Mouse (Mus musculus) heart, postnatal 0 days (tissue): ENCODE measurements around the gene Hist1h4b. TPM values are rescaled to one million over a fixed set of nuclear protein-coding genes. Genes with fewer than 3 reads are reported as not detected.

ENCODE experiments used
- ATAC-seq: fragments of 200-750 bp; cut with Nextera tagmentation; 2 replicates; pipeline ENCODE4 v1.8.0; 2017; ENCODE audit warnings: low read depth, moderate number of reproducible peaks, moderate library complexity; ENCODE audit not compliant: insufficient read depth
- DNase-seq: peaks from one replicate; pipeline ENCODE4 v3.0.0-alpha.2; 2016; ENCODE audit warnings: low spot score
- H3K27ac ChIP-seq: fragments of 300-500 bp; sonication (generic); 2 replicates; pipeline ENCODE4 v1.5.1; 2014; ENCODE audit warnings: low read depth, mild to moderate bottlenecking
- H3K27me3 ChIP-seq: fragments of 300-500 bp; sonication (generic); 2 replicates; pipeline ENCODE4 v1.6.1; 2014; ENCODE audit warnings: low read length, mixed read lengths; ENCODE audit not compliant: control insufficient read depth, insufficient read depth
- H3K36me3 ChIP-seq: fragments of 300-500 bp; sonication (generic); replicated peaks from 2 replicates; pipeline ENCODE4 v1.6.1; 2014; ENCODE audit warnings: low read length, mixed read lengths; ENCODE audit not compliant: control insufficient read depth, insufficient read depth
- H3K4me1 ChIP-seq: fragments of 300-500 bp; sonication (generic); 2 replicates; pipeline ENCODE4 v1.6.1; 2014; ENCODE audit warnings: antibody characterized with exemption; ENCODE audit not compliant: control insufficient read depth, insufficient read depth
- H3K4me2 ChIP-seq: fragments of 300-500 bp; sonication (generic); 2 replicates; pipeline ENCODE4 v1.6.1; 2014; ENCODE audit warnings: low read depth, mild to moderate bottlenecking, low read length, moderate library complexity
- H3K4me3 ChIP-seq: fragments of 300-500 bp; sonication (generic); 2 replicates; pipeline ENCODE4 v1.5.1; 2014; ENCODE audit warnings: low read depth, low read length
- H3K9ac ChIP-seq: fragments of 300-500 bp; sonication (generic); replicated peaks from 2 replicates; pipeline ENCODE4 v1.6.1; 2014; ENCODE audit warnings: low read depth, low read length, mixed read lengths
- H3K9me3 ChIP-seq: fragments of 300-500 bp; sonication (generic); replicated peaks from 2 replicates; pipeline ENCODE4 v1.6.1; 2016; ENCODE audit warnings: low read length; ENCODE audit not compliant: control insufficient read depth
- CTCF ChIP-seq: IDR thresholded peaks from 2 replicates; pipeline ENCODE4 v1.5.1; 2016; ENCODE audit warnings: antibody characterized with exemption, control low read depth, low read depth
- EP300 ChIP-seq: IDR thresholded peaks from 2 replicates; pipeline ENCODE4 v1.6.1; 2016; ENCODE audit warnings: antibody characterized with exemption, low read depth
- WGBS: fragments of 180-500 bp; shearing (Covaris S2); extraction: QIAGEN DNeasy Blood & Tissue Kit; methylation state at CpG from one replicate; pipeline ENCODE4 v1.1.7; 2014; 5-methylcytosine and 5-hydroxymethylcytosine counted together
- polyA plus RNA-seq: library from polyadenylated mRNA; unstranded; fragments of >200 nt; fragmentation: Nextera tagmentation; extraction: Ambion mirVana; gene quantifications from 2 replicates; pipeline ENCODE4 v1.2.1, GENCODE M21; 2015
- total RNA-seq: library from RNA; depleted of rRNA; stranded (reverse); fragments of >200 nt; gene quantifications from 2 replicates; pipeline ENCODE4 v1.2.3, GENCODE M21; 2014; ENCODE audit warnings: low replicate concordance

Hist1h4b gene
- total and polyA plus RNA-seq, 2 experiments from 2014 or later = 0.46 to 267 TPM

DNA sequence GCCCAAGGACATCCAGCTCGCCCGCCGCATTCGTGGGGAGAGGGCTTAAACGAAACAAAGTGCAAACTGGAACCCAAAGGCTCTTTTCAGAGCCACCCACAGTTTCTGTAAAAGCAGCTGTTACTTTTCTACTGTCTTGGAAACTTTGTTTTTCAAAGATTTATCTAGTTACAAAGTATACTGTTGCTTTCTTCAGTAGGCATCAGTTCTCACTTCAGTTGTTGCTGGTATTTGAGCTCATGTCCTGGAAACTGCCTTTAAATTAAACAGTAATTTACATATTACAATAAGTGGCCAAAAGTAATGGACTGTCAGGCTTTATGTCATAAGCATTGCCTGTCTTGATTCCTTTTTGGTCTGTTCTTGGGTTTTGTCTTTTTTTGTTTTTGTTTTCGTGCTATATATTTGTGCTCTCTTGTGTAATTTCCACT is 4.1 kb upstream of the Hist1h4b start:
- DNase-seq (no peak), ATAC-seq (no peak)
- Histone ChIP-seq H3K4me2 (peak overlapping the region; percentile 49), H3K4me3 (peak overlapping the region; percentile 26; the same call in 1 of the 2 replicates), H3K9me3 (no peaks in the 10 kb centered on the region), H3K36me3 (no peaks in the 10 kb centered on the region), H3K4me1 (peaks cover 5% of the 10 kb centered on the region), H3K27me3 (no peaks in the 10 kb centered on the region), H3K27ac (peak overlapping the region; percentile 5; the same call in 1 of the 2 replicates), H3K9ac (peak overlapping the region; percentile 35)
- TF ChIP-seq CTCF (no peak), EP300 (no peak)
- 11% methylated on average over 6 of the region's 6 CpGs for WGBS

DNA sequence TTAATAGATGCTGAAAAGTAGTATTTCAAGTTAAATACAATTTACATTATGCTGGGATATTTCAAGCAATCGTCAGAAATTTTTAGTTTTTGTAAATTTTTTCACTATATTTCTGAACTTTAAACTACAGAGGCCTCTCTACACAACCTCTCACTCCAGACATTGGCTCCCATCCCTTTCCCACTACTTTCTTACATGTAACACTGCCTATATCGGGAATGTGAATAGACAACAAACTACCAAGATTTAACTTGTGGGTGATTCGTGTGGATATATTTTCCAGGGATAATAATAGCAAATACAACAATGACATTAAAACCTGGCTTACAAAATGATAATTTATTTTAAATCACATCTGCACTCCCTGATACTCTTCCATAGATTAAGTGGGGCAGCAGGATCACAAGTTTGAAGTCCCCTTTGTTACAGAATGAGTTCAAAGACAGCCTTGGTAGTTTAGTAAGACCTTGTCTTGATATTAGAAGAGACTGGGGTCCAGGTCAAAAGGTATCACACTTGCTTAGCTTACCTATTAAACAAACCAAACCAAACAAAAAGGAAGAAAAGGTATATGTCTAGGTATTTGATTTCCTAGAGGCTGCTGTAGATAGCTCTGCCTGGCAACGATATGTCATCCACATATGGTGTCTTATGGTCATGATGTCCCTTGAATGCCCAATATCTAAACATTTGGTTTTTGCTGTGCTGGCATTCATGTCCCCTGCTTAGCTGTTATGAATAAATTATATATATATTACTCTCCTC is 3.3 kb upstream of the Hist1h4b start:
- WGBS = 57% methylated on average over 4 of the region's 4 CpGs
- DNase-seq = no peak
- TF ChIP-seq CTCF (no peak), EP300 (no peak)
- ATAC-seq = no peak
- H3K9me3 ChIP-seq = no peaks in the 10 kb centered on the region
- H3K27me3 ChIP-seq = no peaks in the 10 kb centered on the region
- H3K27ac ChIP-seq = no peak overlapping the region
- H3K9ac ChIP-seq = no peak overlapping the region
- no peak overlapping the region for H3K4me3 ChIP-seq
- H3K36me3 ChIP-seq = no peaks in the 10 kb centered on the region
- H3K4me2 ChIP-seq = no peak overlapping the region; the same call in 1 of the 2 replicates
- H3K4me1 ChIP-seq = peaks cover 5% of the 10 kb centered on the region; the same call in 1 of the 2 replicates

DNA sequence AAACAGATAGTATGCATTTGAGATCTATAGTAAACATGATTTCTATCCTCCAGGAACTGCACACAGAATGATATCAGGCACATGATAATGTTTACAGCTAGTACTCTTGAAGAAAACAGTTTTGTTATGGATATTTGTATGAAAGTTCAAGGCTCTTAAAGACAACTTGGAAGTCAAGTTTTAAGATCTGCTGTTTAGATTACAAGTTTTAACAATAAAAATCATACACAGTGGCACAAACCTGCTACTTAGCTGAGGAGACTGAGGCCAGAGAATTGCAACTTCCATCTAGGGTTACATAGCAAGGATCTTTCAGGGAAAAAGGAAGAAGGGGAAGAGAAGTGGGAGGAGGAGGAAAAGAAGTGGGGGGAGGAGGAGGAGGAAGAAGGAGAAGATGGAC is 1.8 kb upstream of the Hist1h4b start:
- no peak for DNase-seq
- no peak overlapping the region for H3K27ac ChIP-seq

DNA sequence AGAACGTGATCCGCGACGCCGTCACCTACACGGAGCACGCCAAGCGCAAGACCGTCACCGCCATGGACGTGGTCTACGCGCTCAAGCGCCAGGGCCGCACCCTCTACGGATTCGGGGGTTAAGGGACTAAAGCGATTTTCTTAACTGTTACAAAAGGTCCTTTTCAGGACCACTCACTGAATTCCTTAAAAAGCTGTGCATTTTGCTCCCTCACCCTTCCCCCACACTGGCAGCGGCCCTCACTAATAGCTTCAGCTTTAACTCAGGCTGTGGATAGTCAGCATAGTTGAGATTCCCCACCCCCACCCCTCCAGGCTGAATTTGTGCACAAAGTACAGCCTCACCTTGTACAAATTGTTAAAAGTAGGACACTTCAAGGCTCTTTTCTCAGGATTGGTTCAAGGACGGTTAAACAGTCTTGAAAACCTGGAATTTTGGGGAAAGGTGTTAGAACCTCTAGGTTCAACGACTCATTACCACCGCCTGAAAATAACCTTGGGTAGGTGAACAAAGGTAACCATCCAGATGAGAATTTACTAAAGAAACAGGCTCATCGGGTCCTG is 479 bp downstream of the Hist1h4b start:
- DNase-seq (no peak), ATAC-seq (no peak)
- no peaks in the 10 kb centered on the region for H3K9me3 ChIP-seq
- H3K4me2 ChIP-seq = peak overlapping the region; percentile 61
- no peaks in the 10 kb centered on the region for H3K27me3 ChIP-seq
- peak overlapping the region; percentile 81 for H3K27ac ChIP-seq
- no peaks in the 10 kb centered on the region for H3K36me3 ChIP-seq
- WGBS = 3% methylated on average over 13 of the region's 23 CpGs
- peak overlapping the region; percentile 48 for H3K9ac ChIP-seq
- TF ChIP-seq EP300 (no peak), CTCF (no peak)
- peak overlapping the region; percentile 44 for H3K4me3 ChIP-seq
- H3K4me1 ChIP-seq = peaks cover 8% of the 10 kb centered on the region; the same call in 1 of the 2 replicates

More for the DNA sequence above, 1.8 kb upstream of the Hist1h4b start:
- Histone ChIP-seq H3K9ac (no peak overlapping the region), H3K9me3 (no peaks in the 10 kb centered on the region), H3K4me1 (peaks cover 5% of the 10 kb centered on the region; the same call in 1 of the 2 replicates), H3K27me3 (no peaks in the 10 kb centered on the region), H3K4me2 (no peak overlapping the region), H3K4me3 (no peak overlapping the region), H3K36me3 (no peaks in the 10 kb centered on the region)
- TF ChIP-seq CTCF = no peak
- TF ChIP-seq EP300 = no peak
- no peak for ATAC-seq

DNA sequence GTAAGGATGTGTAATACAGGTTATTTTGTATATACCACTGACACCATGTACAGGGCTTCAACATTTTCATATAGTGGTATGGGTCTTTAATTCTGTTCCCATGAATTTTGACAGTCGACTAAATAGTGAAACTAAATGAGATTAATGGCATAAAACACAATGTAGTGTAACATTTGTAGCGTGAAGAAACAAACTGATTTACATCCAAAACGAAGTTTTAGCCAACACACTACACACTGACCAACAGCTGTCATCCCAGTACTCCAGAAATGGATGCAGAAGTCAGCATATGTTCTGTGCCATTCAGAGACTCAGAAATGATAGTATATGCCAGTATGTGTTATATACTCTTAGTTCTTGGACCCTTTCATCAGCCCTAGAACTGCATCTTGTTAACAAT is 1.1 kb downstream of the Hist1h4b start:
- TF ChIP-seq CTCF = no peak
- no peak for TF ChIP-seq EP300
- H3K27ac ChIP-seq = no peak overlapping the region
- WGBS = 56% methylated on average over 3 of the region's 3 CpGs

More for the DNA sequence above, 1.1 kb downstream of the Hist1h4b start:
- Histone ChIP-seq H3K9ac (no peak overlapping the region), H3K4me1 (peaks cover 13% of the 10 kb centered on the region; the same call in 1 of the 2 replicates), H3K36me3 (no peaks in the 10 kb centered on the region), H3K27me3 (no peaks in the 10 kb centered on the region), H3K4me2 (no peak overlapping the region; the same call in 1 of the 2 replicates), H3K9me3 (no peaks in the 10 kb centered on the region), H3K4me3 (no peak overlapping the region)
- no peak for DNase-seq
- no peak for ATAC-seq
